ENCODE assay signal across 12 mouse cellular contexts in genomic region chr19:59248553-59249286, GRCm38 (mm10). TPM values are rescaled to one million over a fixed set of nuclear protein-coding genes. Genes with fewer than 3 reads are reported as not detected.
DNase-seq lines count a peak whose midpoint lies in the region; ATAC-seq lines count a peak whose summit lies in the region.
"Had no signal": no experiment of that assay in that cellular context is flagged by ENCODE, and none has a peak within 500 bp of the region (broad histone marks: within the 10 kb centered on the region; RNA-seq: fewer than 3 reads in every experiment).

No protein-coding gene starts in this region.

- 0 out of 2 replicates have a peak, but pooled peaks have one; percentile 21 for ATAC-seq in liver, embryonic 16.5 days (ENCODE audit: low read depth)
- ATAC-seq in kidney, embryonic 16.5 days (ENCODE audit: low FRiP score, low TSS enrichment): no peak

- H3K4me1 ChIP-seq in liver, embryonic 16.5 days (ENCODE audit: control insufficient read depth, low read depth, low read length): no peaks in the 10 kb centered on the region
- no peaks in the 10 kb centered on the region for H3K4me1 ChIP-seq in kidney, embryonic 16.5 days (ENCODE audit: insufficient read depth, low read length)
- H3K4me1 ChIP-seq: heart, embryonic 10.5 days; hindbrain, embryonic 13.5 days; lung, embryonic 15.5 days had no signal

- H3K27ac ChIP-seq in liver, embryonic 16.5 days (ENCODE audit: low read length): no peak overlapping the region
- H3K27ac ChIP-seq in kidney, embryonic 16.5 days (ENCODE audit: low read length): no peak overlapping the region
- H3K27ac ChIP-seq: heart, embryonic 10.5 days; hindbrain, embryonic 13.5 days; lung, embryonic 15.5 days had no signal

- H3K4me2 ChIP-seq in liver, embryonic 16.5 days (ENCODE audit: low read depth, low read length): no peak overlapping the region
- H3K4me2 ChIP-seq in kidney, embryonic 16.5 days (replicated peaks; ENCODE audit: low read depth, low read length): no peak overlapping the region
- H3K4me2 ChIP-seq: hindbrain, embryonic 13.5 days; lung, embryonic 15.5 days had no signal

- no peaks in the 10 kb centered on the region for H3K27me3 ChIP-seq in liver, embryonic 16.5 days (ENCODE audit: control insufficient read depth, insufficient read depth, low read depth, low read length)
- no peaks in the 10 kb centered on the region for H3K27me3 ChIP-seq in kidney, embryonic 16.5 days (ENCODE audit: insufficient read depth, low read length)
- H3K27me3 ChIP-seq: hindbrain, embryonic 13.5 days; lung, embryonic 15.5 days had no signal

- no peaks in the 10 kb centered on the region for H3K36me3 ChIP-seq in liver, embryonic 16.5 days (ENCODE audit: control insufficient read depth, insufficient read depth)
- H3K36me3 ChIP-seq in kidney, embryonic 16.5 days (ENCODE audit: insufficient read depth, low read length): no peaks in the 10 kb centered on the region
- H3K36me3 ChIP-seq: heart, embryonic 10.5 days; hindbrain, embryonic 13.5 days; lung, embryonic 15.5 days had no signal

- no peak overlapping the region for H3K4me3 ChIP-seq in liver, embryonic 16.5 days (ENCODE audit: low read depth, low read length)
- no peak overlapping the region for H3K4me3 ChIP-seq in kidney, embryonic 16.5 days (ENCODE audit: low read length)
- H3K4me3 ChIP-seq: heart, embryonic 10.5 days; hindbrain, embryonic 13.5 days; lung, embryonic 15.5 days had no signal

- no peak overlapping the region for H3K9ac ChIP-seq in liver, embryonic 16.5 days (ENCODE audit: low read depth, low read length)
- no peak overlapping the region for H3K9ac ChIP-seq in kidney, embryonic 16.5 days (replicated peaks; ENCODE audit: low read length)
- H3K9ac ChIP-seq: hindbrain, embryonic 13.5 days; lung, embryonic 15.5 days had no signal

- WGBS in liver, embryonic 16.5 days (ENCODE audit: insufficient replicate concordance): 21% methylated on average over 11 of the region's 11 CpGs
- 73% methylated on average over 11 of the region's 11 CpGs for WGBS in kidney, embryonic 16.5 days

- no peaks in the 10 kb centered on the region for H3K9me3 ChIP-seq in liver, embryonic 16.5 days (replicated peaks; ENCODE audit: control insufficient read depth, low read length)
- H3K9me3 ChIP-seq in kidney, embryonic 16.5 days (ENCODE audit: low read length): no peaks in the 10 kb centered on the region
- H3K9me3 ChIP-seq: heart, embryonic 10.5 days; hindbrain, embryonic 13.5 days; lung, embryonic 15.5 days had no signal

- DNase-seq in lung, postnatal 36 days: peak; percentile 6
- no peak for DNase-seq in lung, postnatal 4 days
- DNase-seq in c-Kit-positive CD71-positive TER-119-positive erythroid progenitor cells, embryonic 14.5 days (ENCODE audit: low spot score): peak; percentile 10
- peak; percentile 41 to 55 for DNase-seq in thymus, postnatal 36 days
- DNase-seq in cerebellum, adult 8-10 months: no peak
- DNase-seq in cerebellum, postnatal 25 days: no peak
- DNase-seq: kidney, postnatal 36 days had no signal

RNA-seq across cellular contexts. Expression of gene Slc18a2, which starts 12.0 kb away (rescaled TPM):
- 2.9 and 3.3 TPM in 2 replicates for polyA plus RNA-seq in liver, embryonic 16.5 days (2015; fragmentation: Nextera tagmentation; extraction: Ambion mirVana)
- 8.1 and 9.9 TPM in 2 replicates for polyA plus RNA-seq in kidney, embryonic 16.5 days (2015; fragmentation: Nextera tagmentation; extraction: Ambion mirVana)

RNA-seq across cellular contexts. Expression of gene Kcnk18, which starts 29.7 kb away (rescaled TPM):
- polyA plus RNA-seq in liver, embryonic 16.5 days (2015; fragmentation: Nextera tagmentation; extraction: Ambion mirVana): not detected in 2 replicates
- not detected in 2 replicates for polyA plus RNA-seq in kidney, embryonic 16.5 days (2015; fragmentation: Nextera tagmentation; extraction: Ambion mirVana)
- polyA plus RNA-seq: heart, embryonic 10.5 days; hindbrain, embryonic 13.5 days; lung, embryonic 15.5 days had no signal

Comparison
In these comparisons a context has a peak if more than half of its experiments do, and no peak if none do; other contexts are left out.
1. DNase-seq: peak in lung, postnatal 36 days (single experiment), c-Kit-positive CD71-positive TER-119-positive erythroid progenitor cells, embryonic 14.5 days (single experiment) and thymus, postnatal 36 days (2 of 2); none in lung, postnatal 4 days (0 of 2), cerebellum, adult 8-10 months (single experiment) and cerebellum, postnatal 25 days (0 of 2).